Mouse (Mus musculus) limb, embryonic 11.5 days (tissue): Measurements from ENCODE around the gene Ampd1. TPM values are rescaled to one million over a fixed set of nuclear protein-coding genes. Genes with fewer than 3 reads are reported as not detected.

ENCODE experiments used
- ATAC-seq: fragments of 200-750 bp; cut with Nextera tagmentation; 2 replicates; pipeline ENCODE4 v1.8.0; 2017; ENCODE audit warnings: low read depth; ENCODE audit not compliant: insufficient number of reproducible peaks, low FRiP score, low TSS enrichment
- DNase-seq: peaks from one replicate; pipeline ENCODE4 v3.0.0-alpha.2; 2015; ENCODE audit warnings: low spot score
- H3K27ac ChIP-seq: fragments of 300-500 bp; sonication (generic); replicated peaks from 2 replicates; pipeline ENCODE4 v1.5.1; 2014; ENCODE audit warnings: low read depth, mild to moderate bottlenecking, low read length
- H3K27me3 ChIP-seq: fragments of 300-500 bp; sonication (generic); 2 replicates; pipeline ENCODE4 v1.6.1; 2014; ENCODE audit warnings: mild to moderate bottlenecking, low read length, mixed read lengths; ENCODE audit not compliant: control insufficient read depth, insufficient read depth
- H3K36me3 ChIP-seq: fragments of 300-500 bp; sonication (generic); 2 replicates; pipeline ENCODE4 v1.6.1; 2014; ENCODE audit warnings: mild to moderate bottlenecking, low read length, moderate library complexity, mixed read lengths; ENCODE audit not compliant: control insufficient read depth, insufficient read depth
- H3K4me1 ChIP-seq: fragments of 300-500 bp; sonication (generic); 2 replicates; pipeline ENCODE4 v1.6.1; 2014; ENCODE audit warnings: low read length, mixed read lengths; ENCODE audit not compliant: control insufficient read depth, insufficient read depth
- H3K4me2 ChIP-seq: fragments of 300-500 bp; sonication (generic); 2 replicates; pipeline ENCODE4 v1.6.1; 2014; ENCODE audit warnings: low read depth, mild to moderate bottlenecking, moderate library complexity; ENCODE audit not compliant: severe bottlenecking
- H3K4me3 ChIP-seq: fragments of 300-500 bp; sonication (generic); 2 replicates; pipeline ENCODE4 v1.5.1; 2014; ENCODE audit warnings: low read depth, low read length
- H3K9ac ChIP-seq: fragments of 300-500 bp; sonication (generic); 2 replicates; pipeline ENCODE4 v1.6.1; 2014; ENCODE audit warnings: mild to moderate bottlenecking, low read length
- H3K9me3 ChIP-seq: fragments of 300-500 bp; sonication (generic); 2 replicates; pipeline ENCODE4 v1.6.1; 2016; ENCODE audit warnings: low read length; ENCODE audit not compliant: control insufficient read depth
- WGBS: fragments of 180-500 bp; shearing (Covaris S2); extraction: QIAGEN DNeasy Blood & Tissue Kit; methylation state at CpG from one replicate; pipeline ENCODE4 v1.1.7; 2014; 5-methylcytosine and 5-hydroxymethylcytosine counted together
- polyA plus RNA-seq: library from polyadenylated mRNA; unstranded; fragments of >200 nt; fragmentation: Nextera tagmentation; extraction: Ambion mirVana; gene quantifications from 2 replicates; pipeline ENCODE4 v1.2.1, GENCODE M21; 2014

Gene Ampd1
- polyA plus RNA-seq, 1 experiment from 2014 or later: not detected

DNA sequence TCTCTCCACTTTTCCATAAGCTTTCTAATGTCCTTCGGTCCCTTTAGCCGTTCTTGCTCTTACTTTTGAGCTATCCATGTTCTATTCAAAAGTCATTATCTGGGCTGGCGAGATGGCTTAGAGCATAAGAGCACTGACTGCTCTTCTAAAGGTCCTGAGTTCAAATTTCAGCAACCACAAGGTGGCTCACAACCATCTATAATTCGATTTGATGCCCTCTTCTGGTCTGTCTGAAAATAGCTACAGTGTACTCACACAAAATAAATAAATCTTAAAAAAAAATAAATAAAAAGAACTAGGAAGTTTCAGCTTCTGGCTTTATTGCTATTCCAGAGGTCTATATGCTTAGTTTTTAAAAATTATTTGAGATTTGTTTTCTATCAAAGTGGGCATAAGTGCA is 74.0 kb downstream of the Ampd1 start:
- Histone ChIP-seq H3K27me3 (no peaks in the 10 kb centered on the region), H3K9me3 (no peaks in the 10 kb centered on the region), H3K4me3 (no peak overlapping the region), H3K9ac (no peak overlapping the region), H3K36me3 (no peaks in the 10 kb centered on the region), H3K4me2 (no peak overlapping the region), H3K4me1 (no peaks in the 10 kb centered on the region), H3K27ac (no peak overlapping the region)
- 88% methylated on average over 4 of the region's 4 CpGs for WGBS
- DNase-seq (no peak), ATAC-seq (no peak)

DNA sequence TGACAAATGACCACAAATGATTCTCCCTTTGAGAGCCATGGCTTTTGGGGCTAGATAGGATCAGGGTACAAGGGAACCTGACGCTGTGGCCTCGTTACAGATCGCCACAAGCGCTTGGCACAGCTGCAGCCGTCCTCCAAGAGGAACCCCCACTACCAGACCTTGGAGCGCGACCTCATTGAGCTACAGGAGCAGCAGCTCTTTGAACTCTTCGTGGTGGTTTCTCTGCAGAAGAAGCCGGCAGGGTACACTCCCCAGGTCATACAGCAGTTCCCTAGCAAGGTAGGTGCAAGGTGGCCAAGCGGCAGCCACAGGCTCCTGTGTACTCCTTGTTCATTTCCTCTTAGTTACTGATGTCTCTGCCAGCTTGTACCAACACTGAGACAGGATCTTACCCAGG is 75.1 kb downstream of the Ampd1 start:
- Histone ChIP-seq H3K9me3 (no peaks in the 10 kb centered on the region), H3K4me2 (no peak overlapping the region), H3K9ac (no peak overlapping the region), H3K4me1 (no peaks in the 10 kb centered on the region), H3K27ac (no peak overlapping the region), H3K27me3 (no peaks in the 10 kb centered on the region), H3K36me3 (no peaks in the 10 kb centered on the region), H3K4me3 (no peak overlapping the region)
- no peak for DNase-seq
- 82% methylated on average over 10 of the region's 10 CpGs for WGBS
- ATAC-seq: no peak

Other genes with a start within 250 kb of the Ampd1 start
- gene Sycp1, start 137.9 kb upstream of the Ampd1 start, polyA plus RNA-seq: not detected in 2 replicates
- gene Nr1h5, start 109.9 kb upstream of the Ampd1 start, polyA plus RNA-seq: not detected in 2 replicates
- 57.8 and 64.6 TPM in 2 replicates for gene Sike1, start 78.3 kb upstream of the Ampd1 start, polyA plus RNA-seq
- 473 and 488 TPM in 2 replicates for gene Csde1, start 53.6 kb upstream of the Ampd1 start, polyA plus RNA-seq
- 105 and 115 TPM in 2 replicates for gene Nras, start 15.7 kb upstream of the Ampd1 start, polyA plus RNA-seq
- gene Dennd2c, start 28.6 kb downstream of the Ampd1 start, polyA plus RNA-seq: 3.7 and 3.8 TPM in 2 replicates
- 266 and 274 TPM in 2 replicates for gene Bcas2, start 97.6 kb downstream of the Ampd1 start, polyA plus RNA-seq
- 27.5 and 33.7 TPM in 2 replicates for gene Trim33, start 205.3 kb downstream of the Ampd1 start, polyA plus RNA-seq